27 mouse cellular contexts compared by ENCODE assay signal in the genomic region with DNA sequence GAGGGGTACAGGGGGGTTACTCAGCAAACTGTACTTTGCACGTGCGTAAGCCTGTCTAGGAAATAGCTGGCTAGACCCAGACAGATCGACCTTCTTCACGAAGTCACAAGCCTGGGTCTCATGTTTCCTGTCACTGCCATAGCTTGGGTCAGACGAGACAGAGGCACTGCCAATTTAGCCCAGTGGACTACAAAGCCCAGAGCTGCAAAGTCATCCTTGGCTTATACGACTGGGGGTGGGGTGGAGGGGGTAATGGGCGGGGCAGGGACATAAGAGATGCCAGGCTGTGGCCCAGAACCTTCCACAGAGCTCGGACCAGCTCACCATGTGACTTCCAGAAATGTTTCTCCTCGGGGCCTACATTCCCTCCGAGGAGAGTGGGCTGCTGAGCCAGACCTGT. TPM values are rescaled to one million over a fixed set of nuclear protein-coding genes. Genes with fewer than 3 reads are reported as not detected.
DNase-seq lines count a peak whose midpoint lies in the region; ATAC-seq and TF ChIP-seq lines count a peak whose summit lies in the region.
"Had no signal": no experiment of that assay in that cellular context is flagged by ENCODE, and none has a peak within 500 bp of the region (broad histone marks: within the 10 kb centered on the region; RNA-seq: fewer than 3 reads in every experiment).

No protein-coding gene starts in this region.

- H3K4me3 ChIP-seq in erythroblast, embryonic 14.5 days (replicated peaks), result peak overlapping the region; percentile 80
- no peak overlapping the region for H3K4me3 ChIP-seq in heart, adult 2 months
- no peak overlapping the region for H3K4me3 ChIP-seq in heart, embryonic 12.5 days
- H3K4me3 ChIP-seq in liver, postnatal 0 days (ENCODE audit: low read depth, low read length), result 0 out of 2 replicates have a peak overlapping the region, but pooled peaks have one; percentile 63
- no peak overlapping the region for H3K4me3 ChIP-seq in forebrain, embryonic 15.5 days
- H3K4me3 ChIP-seq: embryonic facial prominence, embryonic 15.5 days; heart, embryonic 10.5 days; limb, embryonic 12.5 days; lung, embryonic 15.5 days; midbrain, embryonic 12.5 days; neural tube, embryonic 12.5 days had no signal

- peak; percentile 25 to 50 for DNase-seq in heart, adult 2 months
- peak; percentile 57 for DNase-seq in liver
- no peak for DNase-seq in liver, postnatal 0 days
- no peak for DNase-seq in layer of hippocampus, adult 11-12 months (ENCODE audit: low spot score)
- DNase-seq: adrenal gland, postnatal 14 days; cerebellum, adult 11-12 months; cerebellum, postnatal 25 days; kidney, adult 11 months; lung, postnatal 4 days; thymus, postnatal 25 days had no signal

- 53% methylated on average over 10 of the region's 10 CpGs for WGBS in heart, adult 2 months
- 78% methylated on average over 10 of the region's 10 CpGs for WGBS in heart, embryonic 12.5 days
- 63% methylated on average over 10 of the region's 10 CpGs for WGBS in liver, postnatal 0 days (ENCODE audit: insufficient replicate concordance)
- WGBS in forebrain, embryonic 15.5 days, result 89% methylated on average over 10 of the region's 10 CpGs

- no peaks in the 10 kb centered on the region for H3K27me3 ChIP-seq in erythroblast, embryonic 14.5 days (ENCODE audit: control insufficient read depth)
- no peaks in the 10 kb centered on the region for H3K27me3 ChIP-seq in heart, adult 2 months (ENCODE audit: control insufficient read depth, insufficient read depth, low read length)
- H3K27me3 ChIP-seq in heart, embryonic 12.5 days (replicated peaks), result no peaks in the 10 kb centered on the region
- no peaks in the 10 kb centered on the region for H3K27me3 ChIP-seq in liver, postnatal 0 days (ENCODE audit: insufficient read depth, low read length)
- no peaks in the 10 kb centered on the region for H3K27me3 ChIP-seq in forebrain, embryonic 15.5 days
- H3K27me3 ChIP-seq: embryonic facial prominence, embryonic 15.5 days; limb, embryonic 12.5 days; lung, embryonic 15.5 days; midbrain, embryonic 12.5 days; neural tube, embryonic 12.5 days had no signal

- intact Hi-C loops in heart, adult 2 months (cut with DNase I), result no loop called here

- peaks cover 76% of the 10 kb centered on the region for H3K36me3 ChIP-seq in erythroblast, embryonic 14.5 days (ENCODE audit: control insufficient read depth)
- H3K36me3 ChIP-seq in heart, adult 2 months (ENCODE audit: control insufficient read depth, insufficient read depth, low read length), result peaks cover 5% of the 10 kb centered on the region; the same call in 1 of the 2 replicates
- H3K36me3 ChIP-seq in heart, embryonic 12.5 days, result peaks cover 64% of the 10 kb centered on the region
- H3K36me3 ChIP-seq in liver, postnatal 0 days (replicated peaks; ENCODE audit: insufficient read depth, low read length), result peaks cover 69% of the 10 kb centered on the region
- peaks cover 55% of the 10 kb centered on the region for H3K36me3 ChIP-seq in forebrain, embryonic 15.5 days

- ATAC-seq in erythroblast, adult 5-6 weeks (replicated peaks; ENCODE audit: low FRiP score, poor library complexity, severe bottlenecking), result no peak
- ATAC-seq in heart, embryonic 12.5 days (ENCODE audit: insufficient number of reproducible peaks, low FRiP score), result no peak
- no peak for ATAC-seq in liver, postnatal 0 days
- ATAC-seq in forebrain, embryonic 15.5 days (replicated peaks), result no peak

- peaks cover 2% of the 10 kb centered on the region for H3K79me2 ChIP-seq in heart, adult 2 months (replicated peaks; ENCODE audit: control insufficient read depth, insufficient read depth, low read length)

- no peak for TF ChIP-seq POLR2A in heart, adult 2 months (IDR thresholded peaks at IDR 0.05; ENCODE audit: insufficient read depth, low read depth, low read length)

- H3K9ac ChIP-seq in heart, adult 2 months (ENCODE audit: low read depth, low read length), result no peak overlapping the region
- H3K9ac ChIP-seq in heart, embryonic 12.5 days, result no peak overlapping the region
- no peak overlapping the region; the same call in 1 of the 2 replicates for H3K9ac ChIP-seq in liver, postnatal 0 days (replicated peaks)
- no peak overlapping the region for H3K9ac ChIP-seq in forebrain, embryonic 15.5 days (replicated peaks)
- H3K9ac ChIP-seq: embryonic facial prominence, embryonic 15.5 days; limb, embryonic 12.5 days; lung, embryonic 15.5 days; midbrain, embryonic 12.5 days; neural tube, embryonic 12.5 days had no signal

- no peak for TF ChIP-seq CTCF in heart, adult 2 months (IDR thresholded peaks at IDR 0.05)
- no peak for TF ChIP-seq CTCF in liver, postnatal 0 days (IDR thresholded peaks at IDR 0.05; ENCODE audit: low read depth)

- H3K27ac ChIP-seq in heart, adult 2 months, result peak overlapping the region; percentile 48
- H3K27ac ChIP-seq in heart, embryonic 12.5 days (ENCODE audit: poor library complexity, severe bottlenecking), result no peak overlapping the region
- H3K27ac ChIP-seq in liver, postnatal 0 days (ENCODE audit: low read depth), result peak overlapping the region; percentile 22; the same call in 1 of the 2 replicates
- no peak overlapping the region for H3K27ac ChIP-seq in forebrain, embryonic 15.5 days (replicated peaks)
- H3K27ac ChIP-seq: embryonic facial prominence, embryonic 15.5 days; heart, embryonic 10.5 days; limb, embryonic 12.5 days; lung, embryonic 15.5 days; midbrain, embryonic 12.5 days; neural tube, embryonic 12.5 days had no signal

- peaks cover 94% of the 10 kb centered on the region for H3K4me1 ChIP-seq in erythroblast, embryonic 14.5 days (ENCODE audit: control insufficient read depth)
- H3K4me1 ChIP-seq in heart, adult 2 months (ENCODE audit: control insufficient read depth, insufficient read depth, low read length), result peaks cover 12% of the 10 kb centered on the region
- H3K4me1 ChIP-seq in heart, embryonic 12.5 days (replicated peaks), result peaks cover 28% of the 10 kb centered on the region
- peaks cover 53% of the 10 kb centered on the region for H3K4me1 ChIP-seq in liver, postnatal 0 days (ENCODE audit: insufficient read depth)
- peaks cover 19% of the 10 kb centered on the region for H3K4me1 ChIP-seq in forebrain, embryonic 15.5 days

- TF ChIP-seq EP300 in heart, adult 2 months (IDR thresholded peaks at IDR 0.05; ENCODE audit: insufficient read depth, low read depth, low read length), result no peak
- no peak for TF ChIP-seq EP300 in liver, postnatal 0 days (IDR thresholded peaks at IDR 0.05; ENCODE audit: low read depth)

- no peaks in the 10 kb centered on the region for H3K9me3 ChIP-seq in erythroblast, embryonic 14.5 days (ENCODE audit: control insufficient read depth, low read length)
- no peaks in the 10 kb centered on the region for H3K9me3 ChIP-seq in heart, embryonic 12.5 days (replicated peaks)
- H3K9me3 ChIP-seq in liver, postnatal 0 days (ENCODE audit: low read length), result no peaks in the 10 kb centered on the region
- no peaks in the 10 kb centered on the region for H3K9me3 ChIP-seq in forebrain, embryonic 15.5 days
- H3K9me3 ChIP-seq: embryonic facial prominence, embryonic 15.5 days; heart, embryonic 10.5 days; limb, embryonic 12.5 days; lung, embryonic 15.5 days; midbrain, embryonic 12.5 days; neural tube, embryonic 12.5 days had no signal

- H3K4me2 ChIP-seq in heart, embryonic 12.5 days, result no peak overlapping the region
- H3K4me2 ChIP-seq in liver, postnatal 0 days (ENCODE audit: low read depth, low read length), result peak overlapping the region; percentile 94
- H3K4me2 ChIP-seq in forebrain, embryonic 15.5 days (replicated peaks), result no peak overlapping the region
- H3K4me2 ChIP-seq: embryonic facial prominence, embryonic 15.5 days; limb, embryonic 12.5 days; lung, embryonic 15.5 days; midbrain, embryonic 12.5 days; neural tube, embryonic 12.5 days had no signal

RNA-seq across cellular contexts. Expression of gene Gm49369, which starts 1.8 kb away (rescaled TPM):
- 19.7 and 19.8 TPM in 2 replicates for polyA plus RNA-seq in erythroblast, embryonic 14.5 days (2012)
- not detected in 2 replicates for total RNA-seq in erythroblast, adult 5-6 weeks (2015; ENCODE audit: low replicate concordance)
- total RNA-seq in erythroblast, adult 5-6 weeks (2017; ENCODE audit: low replicate concordance), result 121 and 215 TPM in 2 replicates
- 1 to 10 TPM; 3.5 to 4.9 TPM for total RNA-seq in heart, adult 2 months (2021)
- polyA plus RNA-seq in heart, adult 2 months (2012; rRNA removed), result 0.23 TPM in 1 of 2 replicates, not detected in the other
- 3.0 TPM in 1 of 2 replicates, not detected in the other for polyA plus RNA-seq in heart, embryonic 12.5 days (2016; fragmentation: Nextera tagmentation; extraction: Ambion mirVana)
- polyA plus RNA-seq in liver, postnatal 0 days (2015; fragmentation: Nextera tagmentation; extraction: Ambion mirVana), result not detected in 2 replicates
- 1.0 and 3.0 TPM in 2 replicates for polyA plus RNA-seq in forebrain, embryonic 15.5 days (2015; fragmentation: Nextera tagmentation; extraction: Ambion mirVana)
- polyA plus RNA-seq: embryonic facial prominence, embryonic 15.5 days; forebrain, embryonic 11.5 days; large intestine, adult 2 months; midbrain, embryonic 12.5 days had no signal

RNA-seq across cellular contexts. Expression of gene Ctsd, which starts 3.5 kb away (rescaled TPM):
- 14.4 and 21.7 TPM in 2 replicates for polyA plus RNA-seq in erythroblast, embryonic 14.5 days (2012)
- 138 and 155 TPM in 2 replicates for total RNA-seq in erythroblast, adult 5-6 weeks (2015; ENCODE audit: low replicate concordance)
- 126 and 150 TPM in 2 replicates for total RNA-seq in erythroblast, adult 5-6 weeks (2017; ENCODE audit: low replicate concordance)
- 100 to 1,000 TPM; 883 to 991 TPM for total RNA-seq in heart, adult 2 months (2021)
- polyA plus RNA-seq in heart, adult 2 months (2012; rRNA removed), result 1,120 and 1,462 TPM in 2 replicates
- 431 and 436 TPM in 2 replicates for polyA plus RNA-seq in heart, embryonic 12.5 days (2016; fragmentation: Nextera tagmentation; extraction: Ambion mirVana)
- 311 and 324 TPM in 2 replicates for polyA plus RNA-seq in liver, postnatal 0 days (2015; fragmentation: Nextera tagmentation; extraction: Ambion mirVana)
- polyA plus RNA-seq in forebrain, embryonic 15.5 days (2015; fragmentation: Nextera tagmentation; extraction: Ambion mirVana), result 195 and 218 TPM in 2 replicates

RNA-seq across cellular contexts. Expression of gene Ifitm10, which starts 10.8 kb away (rescaled TPM):
- 0.36 and 0.47 TPM in 2 replicates for polyA plus RNA-seq in erythroblast, embryonic 14.5 days (2012)
- total RNA-seq in erythroblast, adult 5-6 weeks (2015; ENCODE audit: low replicate concordance), result 1.0 and 1.2 TPM in 2 replicates
- 0.42 TPM in 1 of 2 replicates, not detected in the other for total RNA-seq in erythroblast, adult 5-6 weeks (2017; ENCODE audit: low replicate concordance)
- 1 to 10 TPM; 2.2 to 3.6 TPM for total RNA-seq in heart, adult 2 months (2021)
- 4.9 and 6.4 TPM in 2 replicates for polyA plus RNA-seq in heart, adult 2 months (2012; rRNA removed)
- polyA plus RNA-seq in heart, embryonic 12.5 days (2016; fragmentation: Nextera tagmentation; extraction: Ambion mirVana), result 5.4 and 7.4 TPM in 2 replicates
- 2.1 and 2.2 TPM in 2 replicates for polyA plus RNA-seq in liver, postnatal 0 days (2015; fragmentation: Nextera tagmentation; extraction: Ambion mirVana)
- 2.4 and 3.1 TPM in 2 replicates for polyA plus RNA-seq in forebrain, embryonic 15.5 days (2015; fragmentation: Nextera tagmentation; extraction: Ambion mirVana)
- total RNA-seq: hematopoietic stem cell, adult 5-6 weeks; MEL had no signal

RNA-seq across cellular contexts. Expression of gene Syt8, which starts 50.3 kb away (rescaled TPM):
- polyA plus RNA-seq in erythroblast, embryonic 14.5 days (2012), result not detected in 2 replicates
- not detected in 2 replicates for total RNA-seq in erythroblast, adult 5-6 weeks (2015; ENCODE audit: low replicate concordance)
- not detected in 2 replicates for total RNA-seq in erythroblast, adult 5-6 weeks (2017; ENCODE audit: low replicate concordance)
- total RNA-seq in heart, adult 2 months (2021), result not detected
- polyA plus RNA-seq in heart, adult 2 months (2012; rRNA removed), result not detected in 2 replicates
- 0.28 and 0.57 TPM in 2 replicates for polyA plus RNA-seq in heart, embryonic 12.5 days (2016; fragmentation: Nextera tagmentation; extraction: Ambion mirVana)
- polyA plus RNA-seq in liver, postnatal 0 days (2015; fragmentation: Nextera tagmentation; extraction: Ambion mirVana), result not detected in 2 replicates
- not detected in 2 replicates for polyA plus RNA-seq in forebrain, embryonic 15.5 days (2015; fragmentation: Nextera tagmentation; extraction: Ambion mirVana)
- total RNA-seq: adrenal gland, postnatal 14 days; hematopoietic stem cell, adult 5-6 weeks; layer of hippocampus, postnatal 25 days; left cerebral cortex, postnatal 10 days; MEL had no signal
- polyA plus RNA-seq: forebrain, embryonic 11.5 days; frontal cortex, adult 2 months had no signal

RNA-seq across cellular contexts. Expression of gene Tnni2, which starts 57.3 kb away (rescaled TPM):
- polyA plus RNA-seq in erythroblast, embryonic 14.5 days (2012), result 0.22 TPM in 1 of 2 replicates, not detected in the other
- 19.6 TPM in 1 of 2 replicates, not detected in the other for total RNA-seq in erythroblast, adult 5-6 weeks (2015; ENCODE audit: low replicate concordance)
- 2.0 and 6.4 TPM in 2 replicates for total RNA-seq in erythroblast, adult 5-6 weeks (2017; ENCODE audit: low replicate concordance)
- 1 to 10 TPM; 2.7 to 3.0 TPM for total RNA-seq in heart, adult 2 months (2021)
- 5.9 and 7.5 TPM in 2 replicates for polyA plus RNA-seq in heart, adult 2 months (2012; rRNA removed)
- 50.6 and 53.5 TPM in 2 replicates for polyA plus RNA-seq in heart, embryonic 12.5 days (2016; fragmentation: Nextera tagmentation; extraction: Ambion mirVana)
- polyA plus RNA-seq in liver, postnatal 0 days (2015; fragmentation: Nextera tagmentation; extraction: Ambion mirVana), result 6.9 and 72.7 TPM in 2 replicates
- 0.73 and 0.93 TPM in 2 replicates for polyA plus RNA-seq in forebrain, embryonic 15.5 days (2015; fragmentation: Nextera tagmentation; extraction: Ambion mirVana)
- total RNA-seq: MEL had no signal

Comparison
In these comparisons a context has a peak if more than half of its experiments do, and no peak if none do; other contexts are left out.
1. DNase-seq: peak in heart, adult 2 months (2 of 2) and liver (single experiment); none in liver, postnatal 0 days (single experiment) and layer of hippocampus, adult 11-12 months (single experiment).
2. H3K27ac ChIP-seq: peak in heart, adult 2 months (single experiment) and liver, postnatal 0 days (single experiment); none in heart, embryonic 12.5 days (single experiment) and forebrain, embryonic 15.5 days (single experiment).
3. H3K4me3 ChIP-seq: peak in erythroblast, embryonic 14.5 days (single experiment) and liver, postnatal 0 days (single experiment); none in heart, adult 2 months (single experiment), heart, embryonic 12.5 days (single experiment) and forebrain, embryonic 15.5 days (single experiment).